Mouse (Mus musculus): ENCODE measurements around the gene Aaed1. TPM values are rescaled to one million over a fixed set of nuclear protein-coding genes. Genes with fewer than 3 reads are reported as not detected.

Gene Aaed1
- total and polyA plus RNA-seq, 3 experiments = 4.2 to 29.9 (median 16.0) TPM

DNA sequence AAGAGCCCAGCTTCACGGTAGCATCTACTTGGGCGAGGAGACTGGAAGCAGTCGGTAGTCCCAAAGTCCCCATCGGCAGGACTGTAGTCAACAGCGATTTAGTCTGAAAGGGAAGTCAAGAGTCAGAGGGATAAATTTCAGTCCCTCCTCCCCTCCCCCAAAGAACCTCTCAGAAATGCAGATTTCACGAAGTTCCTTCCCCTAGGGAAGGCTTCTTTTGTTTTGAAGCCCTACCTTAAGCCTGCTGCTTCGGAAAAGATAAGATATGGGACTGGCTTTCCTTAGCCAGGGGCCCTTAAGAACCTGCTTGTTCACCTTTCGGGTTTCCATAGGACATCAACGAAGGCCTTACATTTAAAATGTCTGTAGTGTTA lies 36.8 kb downstream of the Aaed1 start:
- Histone ChIP-seq H3K4me1 (ENCODE audit: insufficient read depth, low read depth, low read length) (no peaks in the 10 kb centered on the region), H3K4me3 (ENCODE audit: low read depth, low read length) (no peak overlapping the region), H3K36me3 (replicated peaks) (no peaks in the 10 kb centered on the region), H3K27me3 (ENCODE audit: insufficient read depth, low read length) (peaks cover 17% of the 10 kb centered on the region; the same call in 1 of the 2 replicates), H3K9me3 (replicated peaks) (peaks cover 8% of the 10 kb centered on the region)
- ATAC-seq (ENCODE audit: extremely low read depth, insufficient number of reproducible peaks, low FRiP score, poor library complexity, severe bottlenecking) (no peak), DNase-seq (ENCODE audit: low spot score) (no peak)
- TF ChIP-seq POLR2AphosphoS5 (IDR thresholded peaks at IDR 0.05; ENCODE audit: insufficient replicate concordance, low read depth, low read length) = no peak

DNA sequence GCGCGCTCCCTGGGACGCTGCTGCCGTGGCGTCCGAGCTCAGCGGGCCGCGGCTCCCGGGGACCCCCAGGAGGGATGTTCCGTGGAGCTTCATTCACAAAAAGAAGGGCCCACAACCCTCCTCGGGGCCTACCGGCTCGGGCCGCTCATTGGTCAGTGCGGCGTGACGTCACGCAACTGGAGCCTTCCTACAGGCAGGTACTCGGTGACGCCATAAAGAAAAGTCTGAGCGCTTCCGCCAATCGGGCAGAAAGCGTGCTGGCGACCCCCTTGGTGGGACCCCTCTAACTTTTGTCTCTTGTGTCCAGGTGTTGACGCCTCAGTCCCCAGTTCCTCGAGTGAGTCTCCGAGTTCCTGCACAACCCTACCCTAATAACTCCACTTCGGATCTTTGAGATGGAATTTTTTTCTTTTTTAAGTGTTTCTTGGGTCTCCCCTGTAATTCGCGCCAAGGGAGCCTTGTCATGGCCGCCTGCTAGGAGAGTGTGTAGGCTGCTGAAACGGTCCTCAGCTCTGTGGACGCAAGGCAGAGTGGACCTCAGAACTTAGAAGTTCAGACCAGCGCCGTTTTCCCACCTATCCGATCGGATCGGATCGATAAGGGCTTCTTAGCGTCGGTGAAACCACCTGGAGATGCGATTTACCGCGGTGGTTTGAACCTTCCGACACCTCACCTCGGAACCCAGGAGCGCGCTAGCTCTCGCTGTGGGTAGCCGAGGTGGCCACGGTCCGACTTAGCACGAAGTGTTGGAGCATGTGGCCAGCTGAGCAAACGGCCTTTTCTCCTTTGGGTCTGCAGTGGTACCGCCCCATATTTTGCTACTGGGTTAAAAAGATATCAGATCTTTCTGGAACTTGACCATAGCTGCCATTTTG lies 37.4 kb downstream of the Aaed1 start, which contains the start of gene Cdc14b:
Cdc14b (minus strand) TSS at position 412 of the 875 bp plus-strand sequence.
- H3K9me3 ChIP-seq (replicated peaks) = peaks cover 8% of the 10 kb centered on the region
- no peak for ATAC-seq (ENCODE audit: extremely low read depth, insufficient number of reproducible peaks, low FRiP score, poor library complexity, severe bottlenecking)
- no peak for DNase-seq (ENCODE audit: low spot score)
- 0 out of 2 replicates have a peak within 1 kb of the TSS, but pooled peaks have one; percentile 20 for H3K4me3 ChIP-seq (ENCODE audit: low read depth, low read length)
- H3K27me3 ChIP-seq (ENCODE audit: insufficient read depth, low read length) = peaks cover 17% of the 10 kb centered on the region; the same call in 1 of the 2 replicates
- no peaks in the 10 kb centered on the region for H3K4me1 ChIP-seq (ENCODE audit: insufficient read depth, low read depth, low read length)
- TF ChIP-seq CTCF (IDR thresholded peaks at IDR 0.05; ENCODE audit: low read depth, low read length) = no peak
- no peak for TF ChIP-seq POLR2AphosphoS5 (IDR thresholded peaks at IDR 0.05; ENCODE audit: insufficient replicate concordance, low read depth, low read length)
- TF ChIP-seq GATA2 (IDR thresholded peaks at IDR 0.05; ENCODE audit: borderline replicate concordance, low read depth, low read length) = no peak
- TF ChIP-seq GATA1 (IDR thresholded peaks at IDR 0.05; ENCODE audit: borderline replicate concordance, low read length) = no peak
- no peak for TF ChIP-seq TAL1 (conservative IDR thresholded peaks at IDR 0.05; ENCODE audit: low read depth, low read length)
- no peaks in the 10 kb centered on the region for H3K36me3 ChIP-seq (replicated peaks)

DNA sequence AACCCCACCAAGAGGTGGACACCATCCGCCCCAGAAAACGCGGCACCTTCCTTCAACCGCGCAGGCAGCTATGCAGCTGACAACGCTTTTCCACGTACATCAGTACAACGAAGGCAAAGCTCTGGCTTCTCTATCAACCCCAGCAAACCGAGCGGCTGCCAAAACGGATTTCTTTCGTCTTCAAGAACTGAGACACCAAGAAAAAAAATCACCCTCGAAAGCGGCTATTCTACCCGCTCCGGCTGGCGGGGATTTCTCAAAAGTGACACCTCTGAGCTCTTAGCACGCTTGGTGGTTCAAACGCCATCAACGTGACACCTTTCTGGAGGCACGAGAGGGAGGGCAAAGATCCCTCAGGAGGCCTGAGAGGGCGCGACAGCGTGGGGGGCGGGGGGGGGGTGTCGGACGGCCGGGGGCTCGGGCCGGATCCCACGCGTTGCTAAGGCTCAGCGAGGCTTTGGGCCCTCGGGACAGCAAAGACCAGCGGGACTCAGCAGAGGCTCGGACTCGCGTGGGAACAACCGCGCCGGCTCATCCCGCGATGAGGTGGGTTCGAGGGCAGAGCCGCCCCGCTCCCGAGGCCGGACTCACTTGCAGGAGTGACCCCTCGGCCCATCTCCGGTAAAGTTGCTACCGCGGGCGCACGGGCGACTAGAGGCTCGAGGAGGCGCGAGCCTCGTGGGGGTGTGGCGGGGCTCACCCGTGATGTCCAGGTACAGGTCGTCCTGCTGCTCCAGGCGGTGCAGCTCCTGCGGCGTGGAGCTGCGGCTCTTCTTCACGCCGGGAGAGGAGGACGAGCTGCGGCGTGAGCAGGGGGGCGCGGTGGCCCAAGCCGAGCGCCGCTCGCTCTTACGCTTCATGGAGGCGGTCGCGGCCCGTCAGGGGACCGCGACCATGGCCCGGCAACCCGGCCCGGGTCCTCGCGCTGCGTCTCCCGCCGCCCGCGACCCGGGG lies 38.3 kb downstream of the Aaed1 start:
- DNase-seq (ENCODE audit: low spot score) = no peak
- H3K9me3 ChIP-seq (replicated peaks) = peaks cover 8% of the 10 kb centered on the region
- peaks cover 17% of the 10 kb centered on the region; the same call in 1 of the 2 replicates for H3K27me3 ChIP-seq (ENCODE audit: insufficient read depth, low read length)
- H3K4me1 ChIP-seq (ENCODE audit: insufficient read depth, low read depth, low read length) = no peaks in the 10 kb centered on the region
- no peak for ATAC-seq (ENCODE audit: extremely low read depth, insufficient number of reproducible peaks, low FRiP score, poor library complexity, severe bottlenecking)
- H3K36me3 ChIP-seq (replicated peaks) = no peaks in the 10 kb centered on the region
- 0 out of 2 replicates have a peak overlapping the region, but pooled peaks have one; percentile 20 for H3K4me3 ChIP-seq (ENCODE audit: low read depth, low read length)
- TF ChIP-seq GATA1 (IDR thresholded peaks at IDR 0.05; ENCODE audit: borderline replicate concordance, low read length) (no peak), GATA2 (IDR thresholded peaks at IDR 0.05; ENCODE audit: borderline replicate concordance, low read depth, low read length) (no peak), CTCF (IDR thresholded peaks at IDR 0.05; ENCODE audit: low read depth, low read length) (no peak), TAL1 (conservative IDR thresholded peaks at IDR 0.05; ENCODE audit: low read depth, low read length) (no peak)

DNA sequence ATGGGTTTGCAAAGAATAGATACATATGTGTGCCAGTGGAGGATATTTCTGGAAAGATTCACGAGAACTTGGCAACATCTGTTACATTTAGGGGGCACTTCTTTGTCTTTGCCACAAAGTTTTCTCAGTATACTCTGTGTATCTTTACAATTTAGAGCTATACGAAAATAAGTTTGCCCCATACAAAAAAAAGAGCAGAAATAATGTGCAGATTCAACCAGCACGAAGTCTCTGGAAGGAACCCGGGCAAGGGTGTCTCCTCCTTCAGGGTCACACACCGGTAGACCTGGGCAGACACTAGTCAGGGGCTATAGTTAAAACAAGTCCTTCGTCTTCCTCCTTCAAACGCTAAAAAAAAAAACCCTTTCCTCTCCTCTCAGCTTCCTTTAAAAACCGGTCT lies 39.2 kb downstream of the Aaed1 start:
- ATAC-seq (ENCODE audit: extremely low read depth, insufficient number of reproducible peaks, low FRiP score, poor library complexity, severe bottlenecking) (no peak), DNase-seq (ENCODE audit: low spot score) (no peak)
- H3K9me3 ChIP-seq (replicated peaks) = peaks cover 8% of the 10 kb centered on the region
- no peak overlapping the region for H3K4me3 ChIP-seq (ENCODE audit: low read depth, low read length)
- TF ChIP-seq GATA2 (IDR thresholded peaks at IDR 0.05; ENCODE audit: borderline replicate concordance, low read depth, low read length) (no peak), CTCF (IDR thresholded peaks at IDR 0.05; ENCODE audit: low read depth, low read length) (no peak)
- H3K27me3 ChIP-seq (ENCODE audit: insufficient read depth, low read length) = peaks cover 17% of the 10 kb centered on the region; the same call in 1 of the 2 replicates
- H3K36me3 ChIP-seq (replicated peaks) = no peaks in the 10 kb centered on the region
- H3K4me1 ChIP-seq (ENCODE audit: insufficient read depth, low read depth, low read length) = no peaks in the 10 kb centered on the region

DNA sequence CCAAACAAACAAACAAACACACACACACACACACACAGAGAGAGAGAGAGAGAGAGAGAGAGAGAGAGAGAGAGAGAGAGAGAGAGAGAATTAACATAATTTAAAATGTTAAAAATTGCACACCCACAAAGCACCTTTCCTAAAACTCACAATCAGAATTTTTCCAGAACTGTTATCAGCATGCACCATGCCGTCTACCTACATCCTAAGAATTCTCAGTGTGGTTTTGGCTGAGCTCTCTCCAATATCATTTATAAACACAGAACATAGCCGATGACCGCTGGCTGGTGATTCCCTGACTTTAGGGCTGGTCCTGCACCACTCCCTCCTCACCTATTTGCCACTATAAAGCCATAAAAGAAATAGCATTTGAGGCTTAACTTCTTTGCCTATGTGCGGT lies 44.1 kb downstream of the Aaed1 start:
- DNase-seq (ENCODE audit: low spot score) (no peak), ATAC-seq (ENCODE audit: extremely low read depth, insufficient number of reproducible peaks, low FRiP score, poor library complexity, severe bottlenecking) (no peak)
- Histone ChIP-seq H3K27me3 (ENCODE audit: insufficient read depth, low read length) (0 out of 2 replicates have a peak, but pooled peaks cover 3% of the 10 kb centered on the region), H3K4me1 (ENCODE audit: insufficient read depth, low read depth, low read length) (no peaks in the 10 kb centered on the region), H3K36me3 (replicated peaks) (no peaks in the 10 kb centered on the region), H3K9me3 (replicated peaks) (no peaks in the 10 kb centered on the region), H3K4me3 (ENCODE audit: low read depth, low read length) (no peak overlapping the region)
- TF ChIP-seq POLR2AphosphoS5 (IDR thresholded peaks at IDR 0.05; ENCODE audit: insufficient replicate concordance, low read depth, low read length) = no peak
- TF ChIP-seq GATA2 (IDR thresholded peaks at IDR 0.05; ENCODE audit: borderline replicate concordance, low read depth, low read length) = no peak

DNA sequence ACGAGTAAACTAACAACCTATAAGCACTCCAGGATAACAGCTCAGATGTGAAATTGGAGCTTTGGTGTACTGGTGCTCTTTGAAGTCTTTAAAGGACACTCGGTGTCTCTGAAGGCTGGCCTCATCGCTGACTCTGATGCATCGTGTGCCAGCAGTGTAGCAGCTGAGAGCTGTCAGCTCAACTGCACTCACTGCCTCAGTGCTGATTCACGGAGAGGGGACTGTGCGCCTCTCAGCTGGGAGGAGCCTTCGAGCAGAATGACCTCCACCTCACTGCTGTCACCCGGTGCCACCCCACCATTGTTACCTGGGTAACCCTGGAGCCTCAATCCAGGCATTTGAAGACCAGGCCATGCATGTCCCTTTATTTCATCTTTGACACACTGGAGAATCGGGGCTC lies 45.4 kb downstream of the Aaed1 start:
- Histone ChIP-seq H3K36me3 (replicated peaks) (no peaks in the 10 kb centered on the region), H3K9me3 (replicated peaks) (no peaks in the 10 kb centered on the region), H3K4me1 (ENCODE audit: insufficient read depth, low read depth, low read length) (no peaks in the 10 kb centered on the region), H3K27me3 (ENCODE audit: insufficient read depth, low read length) (0 out of 2 replicates have a peak, but pooled peaks cover 3% of the 10 kb centered on the region), H3K4me3 (ENCODE audit: low read depth, low read length) (no peak overlapping the region)
- DNase-seq (ENCODE audit: low spot score) = no peak
- no peak for TF ChIP-seq TAL1 (conservative IDR thresholded peaks at IDR 0.05; ENCODE audit: low read depth, low read length)
- no peak for TF ChIP-seq POLR2AphosphoS5 (IDR thresholded peaks at IDR 0.05; ENCODE audit: insufficient replicate concordance, low read depth, low read length)
- TF ChIP-seq GATA2 (IDR thresholded peaks at IDR 0.05; ENCODE audit: borderline replicate concordance, low read depth, low read length) = no peak
- no peak for TF ChIP-seq CTCF (IDR thresholded peaks at IDR 0.05; ENCODE audit: low read depth, low read length)
- no peak for TF ChIP-seq GATA1 (IDR thresholded peaks at IDR 0.05; ENCODE audit: borderline replicate concordance, low read length)
- no peak for ATAC-seq (ENCODE audit: extremely low read depth, insufficient number of reproducible peaks, low FRiP score, poor library complexity, severe bottlenecking)

Data from G1E (cell line).